Mouse (Mus musculus) heart, embryonic 11.5 days (tissue): Measurements from ENCODE around the gene Aox2. TPM values are rescaled to one million over a fixed set of nuclear protein-coding genes. Genes with fewer than 3 reads are reported as not detected.
A peak's percentile ranks its signal among the peaks of the same experiment; 100 is the strongest.
"Not testable (repeated sequence)": the region's sequence is repeated elsewhere in the genome, so short reads cannot be mapped to it uniquely, and the experiment has no call there.

Experiments
- ATAC-seq: fragments of 200-750 bp; cut with Nextera tagmentation; replicated peaks from 2 replicates; pipeline ENCODE4 v1.8.0; 2017; ENCODE audit warnings: moderate library complexity; ENCODE audit not compliant: insufficient number of reproducible peaks, low FRiP score, low TSS enrichment
- H3K27ac ChIP-seq: fragments of 300-500 bp; sonication (generic); 2 replicates; pipeline ENCODE4 v1.5.1; 2014; ENCODE audit warnings: mild to moderate bottlenecking, low read depth, low read length
- H3K27me3 ChIP-seq: fragments of 300-500 bp; sonication (generic); 2 replicates; pipeline ENCODE4 v1.6.1; 2014; ENCODE audit warnings: mild to moderate bottlenecking, low read length, mixed read lengths; ENCODE audit not compliant: control insufficient read depth, insufficient read depth
- H3K36me3 ChIP-seq: fragments of 300-500 bp; sonication (generic); 2 replicates; pipeline ENCODE4 v1.6.1; 2014; ENCODE audit warnings: mild to moderate bottlenecking, low read length, moderate library complexity, mixed read lengths; ENCODE audit not compliant: control insufficient read depth, insufficient read depth
- H3K4me1 ChIP-seq: fragments of 300-500 bp; sonication (generic); 2 replicates; pipeline ENCODE4 v1.6.1; 2014; ENCODE audit warnings: low read length; ENCODE audit not compliant: control insufficient read depth, insufficient read depth
- H3K4me2 ChIP-seq: fragments of 300-500 bp; sonication (generic); 2 replicates; pipeline ENCODE4 v1.6.1; 2014; ENCODE audit warnings: mild to moderate bottlenecking, moderate library complexity
- H3K4me3 ChIP-seq: fragments of 300-500 bp; sonication (generic); 2 replicates; pipeline ENCODE4 v1.5.1; 2014; ENCODE audit warnings: low read depth, low read length
- H3K9ac ChIP-seq: fragments of 300-500 bp; sonication (generic); 2 replicates; pipeline ENCODE4 v1.6.1; 2014; ENCODE audit warnings: mild to moderate bottlenecking, low read depth, low read length, moderate library complexity
- H3K9me3 ChIP-seq: fragments of 300-500 bp; sonication (generic); replicated peaks from 2 replicates; pipeline ENCODE4 v1.6.1; 2016; ENCODE audit warnings: low read length; ENCODE audit not compliant: control insufficient read depth
- WGBS: fragments of 180-500 bp; shearing (Covaris S2); extraction: QIAGEN DNeasy Blood & Tissue Kit; methylation state at CpG from one replicate; pipeline ENCODE4 v1.1.7; 2014; ENCODE audit not compliant: insufficient replicate concordance; 5-methylcytosine and 5-hydroxymethylcytosine counted together
- polyA plus RNA-seq: library from polyadenylated mRNA; unstranded; fragments of >200 nt; fragmentation: Nextera tagmentation; extraction: Ambion mirVana; gene quantifications from 2 replicates; pipeline ENCODE4 v1.2.1, GENCODE M21; 2014

The Aox2 gene
- polyA plus RNA-seq, 1 experiment from 2014 or later: not detected

DNA sequence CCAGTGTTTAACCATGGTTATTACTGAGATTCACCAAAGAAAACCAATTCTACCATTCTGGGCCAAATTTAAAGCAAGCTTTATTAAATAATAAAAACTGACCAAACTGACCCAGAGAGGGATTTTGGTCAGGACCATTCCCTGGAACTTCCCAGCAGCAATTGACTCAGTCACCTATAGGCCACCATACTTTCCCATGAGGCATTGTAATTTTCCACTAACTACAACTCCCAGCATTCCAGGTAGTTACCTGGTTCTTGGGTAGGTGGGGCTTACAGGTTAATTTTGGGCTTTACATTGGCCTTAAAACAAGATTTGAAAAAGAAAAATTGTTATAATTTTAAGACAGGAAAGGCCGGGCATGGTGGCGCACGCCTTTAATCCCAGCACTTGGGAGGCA is 87.7 kb downstream of the Aox2 start:
- no peak overlapping the region for H3K4me3 ChIP-seq
- H3K36me3 ChIP-seq: no peaks in the 10 kb centered on the region
- WGBS: 95% methylated on average over 3 of the region's 3 CpGs
- H3K9me3 ChIP-seq: no peaks in the 10 kb centered on the region
- H3K4me1 ChIP-seq: no peaks in the 10 kb centered on the region
- no peak overlapping the region for H3K27ac ChIP-seq
- H3K9ac ChIP-seq: no peak overlapping the region
- ATAC-seq: no peak
- no peaks in the 10 kb centered on the region for H3K27me3 ChIP-seq
- no peak overlapping the region for H3K4me2 ChIP-seq

GRCm38 (mm10) chr1:58366737-58367471 is 88.8 kb downstream of the Aox2 start:
- H3K9ac ChIP-seq: no peak overlapping the region
- H3K4me1 ChIP-seq: no peaks in the 10 kb centered on the region
- no peak overlapping the region for H3K4me3 ChIP-seq
- no peak overlapping the region for H3K27ac ChIP-seq
- no peak for ATAC-seq
- WGBS: 75% methylated on average over 12 of the region's 12 CpGs
- H3K4me2 ChIP-seq: no peak overlapping the region
- no peaks in the 10 kb centered on the region for H3K9me3 ChIP-seq
- no peaks in the 10 kb centered on the region for H3K36me3 ChIP-seq
- H3K27me3 ChIP-seq: no peaks in the 10 kb centered on the region

DNA sequence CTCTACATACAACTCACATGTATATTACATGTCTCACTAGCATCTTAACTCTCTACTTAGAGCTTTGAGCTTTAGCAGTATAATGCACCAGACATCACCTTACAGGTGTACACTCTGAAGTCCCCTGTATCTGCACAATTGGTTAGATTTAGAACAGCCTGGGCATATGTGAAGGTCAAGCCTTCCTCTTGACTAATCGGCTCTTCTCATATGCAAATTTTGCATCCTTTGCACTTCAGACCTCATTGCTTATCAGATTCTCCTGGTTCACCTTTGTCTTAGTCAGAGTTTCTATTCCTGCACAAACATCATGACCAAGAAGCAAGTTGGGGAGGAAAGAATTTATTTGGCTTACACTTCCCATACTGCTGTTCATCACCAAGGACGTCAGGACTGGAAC is 91.6 kb downstream of the Aox2 start:
- no peak overlapping the region for H3K9ac ChIP-seq
- 67% methylated on average over 2 of the region's 2 CpGs for WGBS
- no peaks in the 10 kb centered on the region for H3K4me1 ChIP-seq
- H3K27ac ChIP-seq: no peak overlapping the region
- H3K4me3 ChIP-seq: no peak overlapping the region
- no peak overlapping the region for H3K4me2 ChIP-seq
- H3K9me3 ChIP-seq: no peaks in the 10 kb centered on the region
- H3K27me3 ChIP-seq: no peaks in the 10 kb centered on the region
- no peak for ATAC-seq
- H3K36me3 ChIP-seq: no peaks in the 10 kb centered on the region

DNA sequence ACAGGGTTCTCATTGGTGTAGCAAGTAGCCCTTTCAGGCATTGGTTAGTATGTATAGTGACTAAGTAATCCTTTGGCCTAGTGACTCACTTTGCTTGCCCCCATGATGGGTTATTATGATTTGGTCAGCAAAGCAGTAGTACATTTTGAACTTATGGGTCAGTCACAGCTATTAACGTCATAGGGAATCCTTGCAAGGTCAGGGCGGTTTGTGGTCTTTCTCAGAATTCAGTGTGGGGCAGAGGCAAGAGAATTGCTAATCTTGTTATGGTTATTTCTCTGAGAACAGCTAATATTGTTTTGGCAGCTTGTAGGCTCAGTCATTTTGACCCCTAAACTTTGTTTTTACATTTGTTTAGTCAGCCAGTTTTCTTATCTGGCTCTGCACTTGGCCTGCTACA is 96.1 kb downstream of the Aox2 start:
- not testable (repeated sequence) for ATAC-seq

GRCm38 (mm10) chr1:58375574-58376147 is 97.5 kb downstream of the Aox2 start:
- Histone ChIP-seq H3K27me3 (no peaks in the 10 kb centered on the region), H3K36me3 (no peaks in the 10 kb centered on the region), H3K9me3 (no peaks in the 10 kb centered on the region), H3K9ac (no peak overlapping the region), H3K27ac (no peak overlapping the region), H3K4me2 (no peak overlapping the region), H3K4me3 (no peak overlapping the region), H3K4me1 (no peaks in the 10 kb centered on the region)
- no peak for ATAC-seq
- WGBS: 73% methylated on average over 3 of the region's 3 CpGs

More for the DNA sequence above, 96.1 kb downstream of the Aox2 start:
- H3K27me3 ChIP-seq, H3K4me1 ChIP-seq, H3K27ac ChIP-seq, H3K9ac ChIP-seq, H3K4me3 ChIP-seq, H3K4me2 ChIP-seq, H3K36me3 ChIP-seq, H3K9me3 ChIP-seq: not testable (repeated sequence)
- WGBS: 74% methylated on average over 2 of the region's 2 CpGs

GRCm38 (mm10) chr1:58382586-58383281 is 104.6 kb downstream of the Aox2 start:
- 62% methylated on average over 5 of the region's 5 CpGs for WGBS
- no peak for ATAC-seq
- Histone ChIP-seq H3K27ac (no peak overlapping the region), H3K27me3 (no peaks in the 10 kb centered on the region), H3K4me2 (no peak overlapping the region), H3K4me1 (no peaks in the 10 kb centered on the region), H3K9me3 (no peaks in the 10 kb centered on the region), H3K9ac (no peak overlapping the region), H3K4me3 (no peak overlapping the region), H3K36me3 (no peaks in the 10 kb centered on the region)

DNA sequence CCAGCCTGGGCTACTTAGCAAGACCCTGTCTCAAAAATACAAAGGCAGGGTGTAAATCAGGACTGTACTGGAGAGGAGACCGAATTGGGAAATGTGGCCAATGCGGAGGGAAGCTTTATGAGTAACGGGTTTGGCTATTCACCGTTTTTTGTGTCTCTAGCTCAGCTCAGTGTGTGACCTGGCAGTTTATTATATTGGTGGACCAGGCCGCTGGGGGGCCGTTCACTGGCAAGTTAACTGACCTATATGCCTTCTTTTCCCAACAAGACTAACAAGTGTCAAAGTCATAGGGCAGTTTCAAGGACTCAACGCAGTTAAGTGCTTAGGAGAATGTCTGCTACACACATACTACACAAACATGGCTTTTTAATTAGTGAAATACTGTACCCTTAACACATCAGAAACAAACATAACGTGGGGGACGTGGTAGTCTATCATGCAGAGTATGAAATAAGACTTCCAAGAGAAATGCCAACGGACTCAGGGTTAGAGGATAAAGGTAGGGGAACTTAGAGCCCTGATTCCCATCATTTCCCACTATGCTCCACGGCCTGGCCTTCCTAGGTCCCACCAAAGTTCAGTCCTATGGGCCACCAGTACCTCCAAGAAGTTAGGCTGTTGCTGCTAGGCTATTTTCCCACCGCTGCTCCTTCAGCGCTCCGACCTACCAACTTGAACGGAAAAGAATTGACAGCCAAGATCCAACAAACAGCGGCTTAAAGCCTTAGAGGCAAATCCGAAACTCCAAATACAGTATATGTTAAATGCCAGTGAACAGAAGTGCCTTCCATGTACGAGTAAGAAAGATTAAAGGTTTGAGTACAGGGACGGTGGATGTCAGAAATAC is 113.5 kb downstream of the Aox2 start:
- peak overlapping the region; percentile 98 for H3K27ac ChIP-seq
- peak overlapping the region; percentile 78 for H3K4me2 ChIP-seq
- ATAC-seq: no peak
- peak overlapping the region; percentile 95 for H3K4me3 ChIP-seq
- 41% methylated on average over 19 of the region's 19 CpGs for WGBS
- no peaks in the 10 kb centered on the region for H3K27me3 ChIP-seq
- H3K36me3 ChIP-seq: peaks cover 8% of the 10 kb centered on the region
- H3K4me1 ChIP-seq: peaks cover 9% of the 10 kb centered on the region
- H3K9ac ChIP-seq: peak overlapping the region; percentile 98
- H3K9me3 ChIP-seq: no peaks in the 10 kb centered on the region

DNA sequence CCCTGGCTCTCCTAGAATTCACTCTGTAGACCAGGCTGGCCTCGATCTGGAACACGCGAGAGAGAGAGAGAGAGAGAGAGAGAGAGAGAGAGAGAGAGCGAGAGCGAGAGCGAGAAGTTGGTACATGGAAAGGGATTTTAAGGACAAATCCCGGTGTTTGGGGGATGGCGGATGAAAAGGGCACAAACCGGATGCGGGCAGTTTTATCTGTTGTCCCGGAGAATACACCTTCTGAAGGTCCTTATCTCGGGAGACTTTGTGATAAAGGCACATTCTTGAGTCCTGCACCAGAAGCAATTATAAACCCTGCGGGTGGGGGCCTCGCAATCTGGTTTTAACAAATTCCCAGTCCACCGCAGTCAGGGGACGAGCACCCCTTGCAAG is 114.1 kb downstream of the Aox2 start:
- no peaks in the 10 kb centered on the region for H3K9me3 ChIP-seq
- H3K27ac ChIP-seq: peak overlapping the region; percentile 98
- no peaks in the 10 kb centered on the region for H3K27me3 ChIP-seq
- H3K4me1 ChIP-seq: peaks cover 9% of the 10 kb centered on the region
- H3K36me3 ChIP-seq: peaks cover 8% of the 10 kb centered on the region
- ATAC-seq: no peak
- peak overlapping the region; percentile 78 for H3K4me2 ChIP-seq
- 1% methylated on average over 15 of the region's 16 CpGs for WGBS
- peak overlapping the region; percentile 95 for H3K4me3 ChIP-seq
- H3K9ac ChIP-seq: peak overlapping the region; percentile 98
